Mouse (Mus musculus): ENCODE measurements around the gene Cd244a.

Gene Cd244a

DNA sequence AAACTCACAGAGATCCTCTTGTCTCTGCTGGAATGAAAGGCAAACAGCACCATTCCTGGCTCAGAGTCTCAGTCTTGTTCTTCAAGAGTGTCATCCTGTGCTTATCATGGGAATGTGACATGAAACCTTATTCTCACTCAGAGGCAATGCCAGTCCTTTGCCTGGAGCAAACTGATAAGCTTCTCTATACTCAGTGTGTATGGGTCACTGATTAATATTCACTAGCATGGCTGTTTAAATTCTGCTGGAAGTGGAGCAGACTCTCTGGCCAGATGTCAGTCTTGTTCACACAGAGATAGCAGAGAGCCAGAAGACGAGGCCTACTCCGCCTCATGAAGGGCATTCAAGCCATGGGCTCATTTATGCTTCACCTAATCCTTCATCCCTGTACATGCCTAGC, 25.6 kb downstream of the Cd244a start:
- DNase-seq, result no peak

DNA sequence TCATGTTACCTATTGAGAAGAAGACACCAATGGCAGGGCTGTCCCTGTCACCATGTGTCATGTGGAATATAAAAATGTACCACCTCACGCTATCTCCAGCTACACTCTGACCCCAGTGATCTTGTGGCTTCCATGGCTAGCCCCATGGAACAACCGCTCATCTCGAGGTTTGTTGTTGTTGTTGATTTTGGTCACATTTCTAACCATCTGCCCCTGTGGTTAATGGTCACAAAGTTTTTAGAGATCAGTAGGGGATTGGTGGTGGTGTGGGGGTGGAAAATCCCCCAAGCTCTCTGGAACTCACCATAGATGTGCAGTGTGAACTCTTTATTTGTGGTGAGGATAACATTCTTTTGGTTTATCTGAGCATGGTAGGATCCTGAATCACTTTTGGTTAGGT, 45.7 kb downstream of the Cd244a start:
- DNase-seq, result no peak

DNA sequence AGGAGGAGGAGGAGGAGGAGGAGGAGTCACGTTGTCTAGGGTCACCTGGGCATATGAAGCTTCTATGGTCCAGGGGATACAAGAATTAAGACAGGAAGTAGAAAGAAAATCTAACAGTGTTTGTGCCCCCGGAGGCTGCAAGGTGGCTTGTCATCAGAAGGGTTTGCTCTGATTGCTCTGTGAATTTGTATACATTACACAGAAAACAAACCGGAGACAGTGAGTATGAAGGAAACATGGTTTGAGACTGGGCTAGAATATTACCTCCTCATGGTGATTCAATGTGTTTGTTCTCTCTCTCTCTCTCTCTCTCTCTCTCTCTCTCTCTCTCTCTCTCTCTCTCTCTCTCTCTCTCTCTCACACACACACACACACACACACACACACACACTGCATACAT, 47.7 kb downstream of the Cd244a start:
- DNase-seq, result no peak

DNA sequence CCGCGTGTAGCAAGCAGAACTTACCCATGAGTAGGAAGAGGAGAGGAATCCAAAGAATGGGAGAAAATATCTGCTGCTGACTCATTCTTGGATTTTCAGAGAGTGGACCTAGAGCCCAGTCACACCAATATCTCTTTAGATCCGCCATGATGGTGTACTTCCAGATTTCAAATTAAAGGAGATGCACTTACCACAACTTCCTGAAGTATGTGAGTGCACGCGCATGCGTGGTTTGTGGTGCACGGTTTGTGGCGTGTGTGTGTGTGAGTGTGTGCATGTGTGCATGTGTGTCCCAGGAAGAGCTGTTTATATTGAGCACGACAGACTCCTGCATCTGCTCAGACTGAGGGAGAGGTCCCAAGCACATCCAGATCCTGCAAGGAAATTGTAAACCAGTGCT, 48.2 kb downstream of the Cd244a start, which contains the start of gene Ly9:
Gene Ly9 (minus strand): TSS at position 235 of the 400 bp plus-strand sequence.
- DNase-seq, result no peak

DNA sequence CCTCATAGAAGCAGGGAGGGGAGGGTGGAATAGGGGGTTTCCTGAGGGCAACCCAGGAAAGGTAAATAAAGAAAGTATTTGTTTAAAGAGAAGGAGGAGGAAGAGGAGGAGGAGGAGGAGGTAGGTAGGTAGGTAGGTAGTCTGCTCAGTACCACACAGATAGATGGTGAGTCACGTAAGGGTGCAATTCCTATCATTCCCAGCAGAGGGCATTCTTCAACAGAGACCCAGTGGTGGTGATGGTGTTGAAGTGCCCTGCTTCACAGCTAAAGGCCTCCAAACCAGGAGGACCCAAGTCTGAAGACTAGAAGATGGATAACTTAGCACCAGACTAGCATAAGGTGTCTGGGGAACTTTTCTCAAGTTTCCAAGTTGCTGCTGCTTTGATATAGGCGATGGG, 51.0 kb downstream of the Cd244a start:
- DNase-seq, result no peak

DNA sequence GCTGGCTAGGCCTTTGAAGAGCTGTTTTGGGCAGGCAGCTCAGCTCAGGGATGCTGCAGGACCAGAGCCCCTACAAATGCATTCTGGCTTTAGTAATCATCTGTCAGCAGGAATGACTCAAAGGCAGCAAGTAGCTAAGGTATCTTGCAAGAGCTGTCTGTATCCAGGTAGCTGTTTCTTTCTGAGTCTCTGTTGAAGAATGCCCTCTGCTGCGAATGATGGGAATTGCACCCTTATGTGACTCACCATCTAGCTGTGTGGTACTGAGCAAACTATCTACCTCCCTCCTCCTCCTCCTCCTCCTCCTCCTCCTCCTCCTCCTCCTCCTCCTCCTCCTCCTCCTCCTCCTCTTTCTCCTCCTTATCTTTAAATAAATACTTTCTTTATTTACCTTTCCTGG, 51.8 kb downstream of the Cd244a start:
- no peak for DNase-seq

DNA sequence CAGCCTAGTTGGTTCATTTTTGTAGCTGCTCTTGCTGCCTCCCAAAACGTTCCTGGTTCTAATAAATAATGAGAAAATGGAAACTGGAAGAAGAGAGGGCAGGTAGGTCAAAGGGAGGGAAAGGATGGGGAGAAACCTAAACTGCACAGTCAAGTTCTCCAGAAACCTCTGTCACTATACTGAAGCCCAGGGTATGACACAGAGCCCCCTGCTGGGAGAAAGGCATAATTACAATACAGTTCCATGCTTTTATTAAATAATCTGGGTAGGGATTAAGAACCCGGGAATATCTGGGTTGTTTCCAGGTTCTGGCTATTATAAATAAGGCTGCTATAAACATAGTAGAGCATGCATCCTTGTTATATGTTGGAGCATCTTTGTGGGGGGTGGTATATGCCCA, 55.0 kb downstream of the Cd244a start:
- DNase-seq, result peak; percentile 26

DNA sequence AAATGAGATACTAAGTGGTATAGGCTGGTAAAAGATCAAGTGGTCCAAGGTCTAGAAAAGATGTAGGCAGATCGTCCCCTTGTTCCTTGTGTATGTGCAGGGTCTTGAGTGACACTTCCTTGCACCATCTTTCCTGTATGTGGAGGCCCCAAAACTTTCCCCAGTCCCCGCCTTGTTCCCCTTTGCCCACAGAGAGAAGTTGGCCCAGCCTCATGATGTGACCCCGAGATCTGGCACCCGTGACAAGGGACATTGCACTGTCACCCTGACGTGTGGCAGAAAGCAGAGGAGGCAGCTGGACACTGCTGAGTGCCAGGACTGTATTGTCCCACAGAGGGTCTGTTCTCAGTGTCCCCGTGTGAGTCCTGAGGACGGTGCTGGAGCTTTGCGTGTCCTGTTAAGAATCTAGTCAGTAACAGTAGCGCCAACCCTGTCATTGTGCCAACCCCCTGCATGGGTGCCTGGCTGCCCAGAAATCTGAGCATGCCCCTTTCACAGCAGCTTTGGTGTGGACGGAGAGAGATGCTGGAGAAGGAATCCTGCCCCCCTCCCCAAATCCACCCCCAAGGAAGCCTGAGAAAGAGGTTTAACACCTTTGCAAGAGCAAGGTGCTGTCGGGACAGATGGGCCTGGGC, 58.0 kb downstream of the Cd244a start:
- no peak for DNase-seq

DNA sequence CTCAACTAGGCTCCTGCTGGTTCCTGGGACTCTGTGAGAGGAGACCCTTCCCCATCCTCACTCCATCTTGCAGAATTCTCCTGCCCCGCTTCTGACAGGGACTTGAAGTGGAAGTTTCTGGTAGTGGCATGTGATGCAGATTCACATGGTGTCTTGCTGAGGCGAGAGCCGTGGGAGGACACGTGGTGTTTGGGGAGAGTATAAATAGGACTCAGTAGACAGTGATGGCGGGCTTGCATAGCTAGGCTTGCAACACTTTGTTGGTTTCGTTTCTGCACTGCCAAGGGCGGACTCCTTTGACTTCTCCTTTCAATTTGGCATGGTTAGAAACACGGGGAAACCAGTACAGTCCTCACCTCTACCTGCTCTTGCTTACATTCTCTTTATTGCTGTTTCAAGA, 60.0 kb downstream of the Cd244a start:
- peak; percentile 22 for DNase-seq

DNA sequence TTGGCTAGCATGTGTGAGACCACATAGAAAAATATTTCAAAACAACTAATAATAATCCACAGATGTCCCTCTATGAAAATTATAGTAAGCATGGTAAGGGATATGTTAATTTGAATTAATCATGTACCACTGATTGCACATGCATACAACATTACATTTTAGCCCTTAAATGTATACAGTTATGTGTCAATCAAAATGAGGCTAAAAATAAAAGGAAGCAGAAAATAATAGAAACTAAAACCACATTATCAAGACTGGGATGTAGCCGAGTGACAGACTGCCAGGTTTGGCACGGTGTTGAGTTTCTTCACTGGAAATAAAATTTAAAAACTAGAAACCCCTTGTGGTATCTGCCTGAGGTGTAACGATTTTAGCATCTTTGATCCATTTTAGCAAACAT, 60.7 kb downstream of the Cd244a start:
- no peak for DNase-seq

DNA sequence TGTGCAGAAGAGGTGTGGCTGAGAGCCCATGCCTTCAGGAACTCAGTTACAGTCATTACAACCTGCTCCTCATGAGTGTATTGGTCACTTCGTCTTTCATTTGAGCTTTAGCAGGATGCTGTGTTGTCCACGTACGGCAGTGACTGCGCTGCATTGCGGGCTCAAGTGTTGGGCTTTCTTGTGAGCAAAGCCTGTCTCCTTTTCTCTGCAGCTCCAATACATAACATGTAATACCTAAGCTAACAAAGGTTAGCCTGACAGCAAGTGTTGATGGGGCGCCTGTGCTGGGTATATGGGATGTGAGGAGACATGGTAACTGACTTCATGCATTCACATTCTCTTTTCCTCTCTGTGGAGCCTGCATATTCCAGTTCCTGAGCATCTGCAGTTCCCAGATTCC, 61.1 kb downstream of the Cd244a start:
- DNase-seq, result no peak

DNA sequence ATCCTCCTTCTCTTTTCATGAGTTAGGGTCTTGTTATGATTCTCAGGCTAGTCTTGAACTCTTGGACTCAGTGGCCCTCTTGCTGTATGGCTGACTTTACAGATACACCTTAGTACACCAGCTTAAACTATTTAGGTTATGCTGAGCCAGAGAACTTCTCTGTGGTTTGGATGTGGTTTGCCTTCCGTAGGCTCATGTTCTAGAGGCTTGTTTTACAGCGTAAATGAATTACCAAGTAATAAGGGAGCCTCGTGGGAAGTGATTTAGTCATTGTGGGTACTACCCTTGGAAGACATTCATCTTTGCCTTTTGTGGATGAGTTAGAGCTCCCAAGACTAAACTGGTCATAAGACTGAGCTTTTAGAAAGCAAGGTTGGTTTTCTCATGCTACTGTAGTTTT, 68.8 kb downstream of the Cd244a start:
- DNase-seq, result no peak

DNA sequence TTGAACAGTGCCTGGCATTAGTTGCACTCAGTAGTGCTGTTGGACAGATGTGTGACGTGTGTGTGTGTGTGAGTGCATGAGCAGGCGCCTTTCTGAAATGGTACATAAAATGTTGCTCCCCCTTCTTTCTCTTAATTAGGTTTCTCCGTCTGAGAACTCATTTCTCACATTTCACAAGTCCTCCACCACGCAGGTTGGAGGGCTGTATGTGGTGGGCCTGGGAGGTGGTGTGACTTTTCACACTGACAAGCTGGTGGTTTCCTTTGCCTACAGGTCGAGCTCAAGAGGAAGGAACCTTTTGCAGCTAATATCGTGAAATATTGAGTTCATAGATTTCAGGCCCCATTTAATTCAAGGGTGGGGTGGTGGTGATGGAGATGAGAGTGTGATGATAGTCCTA, 70.2 kb downstream of the Cd244a start:
- DNase-seq, result no peak

DNA sequence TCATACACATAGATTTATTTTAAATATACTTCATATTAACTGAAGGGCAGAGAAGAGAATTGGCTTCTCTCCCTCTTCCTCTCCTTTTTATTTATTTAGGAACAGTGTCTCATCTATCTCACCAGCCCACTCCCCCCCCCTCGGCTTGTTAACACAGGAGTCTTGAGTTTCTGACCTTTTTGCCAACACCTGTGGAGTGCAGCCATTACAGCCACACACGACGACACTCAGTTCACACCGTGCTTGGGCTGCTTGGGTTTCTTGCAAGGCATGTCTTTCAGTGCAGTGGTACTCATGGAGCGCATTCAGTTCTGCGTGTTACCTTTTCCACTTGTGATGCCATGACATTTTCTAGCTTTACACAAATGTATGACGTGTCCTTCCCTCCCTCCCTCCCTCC, 71.0 kb downstream of the Cd244a start:
- no peak for DNase-seq

DNA sequence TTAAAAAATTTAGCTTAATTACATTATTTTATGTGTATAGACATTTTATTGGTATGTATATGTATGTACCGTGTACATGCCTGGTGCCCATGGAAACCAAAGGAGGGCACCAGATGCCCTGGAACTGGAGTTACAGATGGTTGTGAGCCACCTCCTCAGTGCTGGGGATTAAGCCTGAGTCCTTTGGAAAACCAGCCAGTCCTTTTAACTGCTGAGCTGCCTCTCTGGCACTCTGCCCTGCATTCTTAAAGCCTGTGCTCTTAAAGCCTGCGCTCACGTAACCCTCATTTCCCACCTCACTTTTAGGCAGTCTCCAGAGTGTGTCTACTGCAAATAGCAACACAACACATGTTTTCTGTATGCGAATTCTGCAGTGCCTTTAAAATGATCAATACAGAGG, 71.9 kb downstream of the Cd244a start:
- DNase-seq, result no peak

DNA sequence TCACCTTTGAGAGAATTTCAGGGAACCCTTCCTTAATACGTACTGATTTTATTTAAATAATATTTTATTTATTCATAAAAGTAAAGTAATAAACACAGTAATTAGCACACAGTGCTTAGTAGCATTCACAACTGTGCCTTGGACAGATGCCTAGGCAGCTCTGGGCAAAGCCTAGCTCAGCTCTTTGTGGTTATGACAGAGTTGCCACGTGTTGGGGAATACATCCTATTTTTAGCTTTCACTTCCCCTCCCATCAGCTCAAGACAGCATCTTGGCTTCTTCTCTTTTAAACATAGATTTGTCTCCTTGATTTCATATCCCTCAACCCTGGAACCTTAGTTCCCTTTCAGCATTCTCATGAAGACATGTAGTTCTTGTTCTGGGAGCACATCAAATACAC, 72.5 kb downstream of the Cd244a start:
- DNase-seq, result peak; percentile 22

DNA sequence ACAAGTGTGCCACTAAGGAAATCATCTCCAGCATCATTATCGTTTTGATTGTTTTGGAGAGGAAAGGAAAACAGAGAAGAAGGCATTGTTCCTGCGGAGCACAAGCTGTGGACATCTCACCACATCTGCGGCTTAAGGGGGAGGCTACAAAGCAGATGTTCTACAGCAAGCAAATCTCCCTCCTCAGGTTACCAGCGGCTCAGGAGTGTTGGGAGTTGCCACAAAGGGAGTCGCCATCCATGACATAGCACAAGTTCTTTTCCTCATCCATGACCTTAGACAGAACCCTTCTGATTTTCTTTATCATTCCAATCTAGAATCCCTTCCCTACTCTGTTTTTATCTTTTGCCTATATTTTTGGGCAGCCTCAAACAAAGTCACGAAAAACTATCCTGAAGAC, 76.7 kb downstream of the Cd244a start:
- no peak for DNase-seq

DNA sequence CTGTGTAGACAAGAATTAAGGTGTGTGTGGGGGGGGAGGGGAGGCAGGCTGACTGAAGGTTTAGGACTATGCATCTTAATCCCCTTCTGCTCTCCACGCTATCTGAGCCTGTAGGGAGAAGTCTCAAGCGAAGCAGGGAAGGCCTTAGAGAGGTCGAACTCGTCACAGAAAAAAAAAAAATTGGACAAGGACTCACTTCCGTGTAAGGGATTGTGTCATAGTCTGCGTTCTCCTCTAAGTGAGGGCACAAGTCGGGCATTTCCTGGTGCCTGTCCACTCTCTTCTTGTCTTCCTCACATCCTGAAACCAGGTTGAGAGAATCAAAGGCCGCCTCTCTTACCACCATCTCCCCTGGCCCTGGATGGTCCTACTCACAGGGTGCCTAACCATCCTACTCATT, 78.1 kb downstream of the Cd244a start:
- DNase-seq, result no peak

DNA sequence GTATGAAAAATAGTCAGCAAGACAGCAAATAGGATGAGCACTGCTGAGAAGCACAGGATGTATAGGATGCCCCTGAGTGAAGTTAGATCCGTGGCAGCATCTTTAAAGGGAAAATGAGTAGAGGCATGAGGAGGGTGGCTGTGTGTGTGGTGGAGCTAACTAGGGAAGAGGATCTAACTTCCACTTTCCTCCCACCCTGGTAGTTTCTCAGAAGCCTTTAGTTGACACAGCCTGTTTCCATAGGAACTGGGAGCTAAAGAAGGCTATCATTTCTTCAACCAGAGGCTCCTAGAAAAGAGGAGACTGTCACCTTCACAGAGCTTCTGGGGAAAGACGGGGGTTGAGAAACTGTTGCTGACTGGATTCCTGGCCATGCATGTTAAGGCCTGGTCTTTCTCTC, 79.7 kb downstream of the Cd244a start:
- DNase-seq, result no peak

DNA sequence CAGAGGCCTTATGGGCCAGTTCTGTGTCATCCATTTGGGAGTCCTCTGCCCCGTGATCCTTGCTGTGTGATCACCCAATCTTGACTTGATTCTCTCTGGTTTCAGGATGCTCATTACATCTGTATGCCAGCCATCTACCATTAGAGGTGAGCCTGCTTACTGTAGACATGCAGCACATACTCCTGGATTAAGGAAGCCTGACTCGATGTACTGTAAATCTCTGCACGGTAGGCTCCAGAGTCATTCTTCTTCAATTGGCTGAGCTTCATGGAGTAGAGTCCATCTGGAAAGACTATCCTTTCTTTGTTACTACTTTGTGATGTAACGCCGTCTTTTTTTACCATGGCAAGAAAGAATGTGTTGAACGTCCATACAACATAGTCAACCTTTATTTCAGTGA, 81.8 kb downstream of the Cd244a start:
- DNase-seq, result no peak

DNA sequence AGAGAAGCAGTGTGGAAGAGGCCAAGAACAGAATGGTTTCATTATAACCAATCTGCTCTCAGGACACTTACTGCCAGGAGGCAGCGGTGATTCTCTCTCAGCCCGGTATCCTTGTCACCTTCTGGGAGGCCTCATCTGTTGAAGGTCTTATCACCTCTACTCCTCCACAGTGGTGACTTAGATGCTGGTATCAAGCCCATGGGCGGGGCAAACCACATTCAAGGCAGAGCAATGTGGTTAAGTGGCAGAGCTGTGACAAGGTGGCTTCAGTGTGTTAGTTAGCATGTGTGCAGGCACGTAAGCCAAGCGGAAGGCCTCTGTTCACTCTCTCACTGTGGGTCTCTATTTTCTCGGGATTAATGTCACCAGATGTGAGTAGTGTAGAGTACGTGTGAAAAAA, 84.6 kb downstream of the Cd244a start:
- DNase-seq, result no peak

DNA sequence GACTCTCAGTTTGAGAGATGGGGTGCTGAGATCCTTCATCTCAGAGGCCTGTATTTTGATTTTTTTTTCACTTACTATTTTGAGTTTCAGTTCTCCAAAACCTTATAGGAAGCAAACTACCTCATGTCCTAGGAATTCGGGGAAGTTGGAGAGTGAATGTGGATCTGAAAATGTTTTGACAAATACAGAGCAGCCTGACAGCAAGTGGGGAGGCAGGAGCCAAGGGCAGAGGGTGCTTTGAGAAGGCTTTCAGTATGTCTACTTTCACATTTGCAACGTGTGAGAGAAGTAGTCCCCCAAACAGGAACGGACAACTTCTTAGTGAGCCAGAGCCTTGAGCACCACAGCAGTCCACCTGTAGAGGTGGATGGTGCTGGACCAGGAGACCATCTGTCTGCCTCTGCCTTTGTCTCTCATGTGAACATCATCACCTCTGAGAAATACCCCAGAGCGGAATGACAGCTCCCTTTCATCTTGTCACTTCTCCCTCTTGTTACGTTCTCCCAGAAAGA, 87.5 kb downstream of the Cd244a start:
- no peak for DNase-seq

DNA sequence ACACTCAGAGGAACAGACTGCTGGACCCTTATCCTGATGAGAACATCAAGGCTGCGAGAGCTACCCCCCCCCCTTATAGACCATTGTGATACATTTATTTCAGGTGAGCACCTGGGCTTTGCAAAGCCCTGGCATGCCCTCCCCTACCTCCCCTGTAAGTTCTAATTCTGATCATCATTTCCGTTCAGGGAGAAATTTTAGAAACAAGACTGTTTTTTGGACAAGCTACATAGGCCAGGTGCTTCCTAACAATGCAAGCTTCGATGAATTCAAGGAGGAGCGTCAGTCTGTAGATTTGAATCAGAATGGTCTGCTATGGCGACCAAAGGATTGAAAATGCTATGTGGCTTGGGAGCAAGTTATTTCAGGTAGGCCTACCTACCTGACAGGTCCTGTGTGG, 88.7 kb downstream of the Cd244a start:
- DNase-seq, result no peak

DNA sequence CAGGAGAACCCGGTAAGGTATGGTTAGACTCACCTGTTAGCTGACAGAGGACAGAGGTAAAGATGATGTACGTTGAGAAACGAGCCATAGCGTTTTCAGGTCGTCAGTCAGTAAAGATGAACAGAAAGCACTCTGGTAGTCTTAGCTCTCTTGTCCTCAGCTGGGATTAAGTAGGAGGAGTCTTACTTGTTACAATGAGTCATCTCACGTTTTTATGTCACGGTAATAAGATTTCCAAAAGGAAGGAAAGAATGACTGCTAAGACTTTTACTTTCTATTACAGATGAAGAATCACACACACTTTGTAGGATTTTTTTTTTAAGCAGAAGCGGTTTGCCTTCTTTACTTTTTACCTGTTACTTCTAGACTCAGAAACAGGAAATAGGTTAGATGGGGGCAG, 89.8 kb downstream of the Cd244a start:
- no peak for DNase-seq

DNA sequence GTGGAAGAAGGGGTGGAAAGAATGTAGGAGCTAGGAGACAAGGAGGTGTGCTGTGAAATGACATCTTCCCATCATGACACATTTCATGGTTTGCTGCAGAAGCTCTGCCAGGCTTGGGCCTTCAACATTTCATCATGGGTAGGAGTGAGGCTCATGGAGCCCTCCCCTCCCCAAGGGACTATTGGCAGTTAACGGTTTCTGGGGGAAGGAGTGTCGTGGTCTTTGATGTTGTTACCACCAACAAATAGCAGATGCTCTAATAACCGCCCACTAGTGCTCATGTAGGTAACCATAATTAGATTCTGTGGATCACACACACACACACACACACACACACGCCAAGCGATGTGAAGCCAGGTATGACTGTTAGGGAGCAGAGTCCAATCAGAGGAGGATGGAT, 93.7 kb downstream of the Cd244a start, which contains the start of gene Slamf7:
Gene Slamf7 (minus strand): TSS at position 302 of the 400 bp plus-strand sequence.
- DNase-seq, result no peak
